Mouse (Mus musculus): Measurements from ENCODE around the gene Acox2. TPM values are rescaled to one million over a fixed set of nuclear protein-coding genes. Genes with fewer than 3 reads are reported as not detected.

Acox2 gene
- polyA plus RNA-seq, 1 experiment from 2014 or later, result not detected

DNA sequence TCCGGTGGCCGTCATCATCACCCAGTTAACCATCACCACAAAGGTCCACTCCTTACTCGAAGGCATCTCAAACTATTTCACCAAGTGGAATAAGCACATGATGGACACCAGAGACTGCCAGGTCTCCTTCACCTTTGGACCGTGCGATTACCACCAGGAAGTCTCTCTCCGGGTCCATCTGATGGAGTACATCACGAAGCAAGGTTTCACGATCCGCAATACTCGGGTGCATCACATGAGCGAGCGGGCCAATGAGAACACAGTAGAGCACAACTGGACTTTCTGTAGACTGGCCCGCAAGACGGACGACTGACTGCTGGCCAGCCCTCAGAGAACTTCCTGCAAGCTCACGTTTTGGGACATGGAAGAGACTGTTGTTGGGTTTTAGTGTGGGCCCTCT lies 36.6 kb downstream of the Acox2 start:
- ATAC-seq (replicated peaks; ENCODE audit: low FRiP score) (no peak), DNase-seq (ENCODE audit: low spot score) (no peak)
- no peaks in the 10 kb centered on the region for H3K27me3 ChIP-seq (ENCODE audit: control insufficient read depth, insufficient read depth, low read length)
- H3K4me2 ChIP-seq (ENCODE audit: low read depth, low read length, severe bottlenecking), result no peak overlapping the region
- no peak overlapping the region for H3K9ac ChIP-seq (ENCODE audit: low read length)
- 95% methylated on average over 16 of the region's 16 CpGs for WGBS
- peaks cover 5% of the 10 kb centered on the region for H3K36me3 ChIP-seq (ENCODE audit: control insufficient read depth, insufficient read depth, low read length)
- H3K4me1 ChIP-seq (replicated peaks; ENCODE audit: control insufficient read depth, insufficient read depth, low read length), result no peaks in the 10 kb centered on the region; the same call in 1 of the 2 replicates
- H3K27ac ChIP-seq (ENCODE audit: low read depth, low read length), result no peak overlapping the region
- H3K4me3 ChIP-seq (ENCODE audit: low read depth, low read length), result no peak overlapping the region
- H3K9me3 ChIP-seq (ENCODE audit: control insufficient read depth, low read length), result no peaks in the 10 kb centered on the region

DNA sequence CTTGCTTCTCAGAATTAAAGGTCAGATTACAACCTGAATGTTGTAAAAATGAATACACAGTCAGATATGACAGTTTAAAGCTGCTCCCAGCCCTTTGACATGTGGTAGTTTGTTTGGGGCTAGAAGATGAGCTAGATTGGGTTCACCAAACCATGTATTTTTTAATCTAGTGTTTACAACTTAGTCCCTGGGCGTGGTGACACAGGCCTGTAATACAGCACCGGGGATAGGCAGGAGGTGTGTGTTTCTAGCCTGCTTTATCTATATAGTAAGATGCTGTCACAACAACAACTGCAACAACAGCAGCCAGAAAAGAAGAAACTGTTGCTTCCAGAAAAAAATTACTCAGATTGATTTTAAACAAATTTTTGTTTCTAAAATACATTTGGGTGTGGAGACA lies 38.2 kb downstream of the Acox2 start:
- WGBS, result 93% methylated on average over 2 of the region's 2 CpGs
- Histone ChIP-seq H3K9ac (ENCODE audit: low read length) (no peak overlapping the region), H3K9me3 (ENCODE audit: control insufficient read depth, low read length) (no peaks in the 10 kb centered on the region), H3K4me1 (replicated peaks; ENCODE audit: control insufficient read depth, insufficient read depth, low read length) (no peaks in the 10 kb centered on the region; the same call in 1 of the 2 replicates), H3K4me3 (ENCODE audit: low read depth, low read length) (no peak overlapping the region), H3K4me2 (ENCODE audit: low read depth, low read length, severe bottlenecking) (no peak overlapping the region), H3K27ac (ENCODE audit: low read depth, low read length) (no peak overlapping the region), H3K27me3 (ENCODE audit: control insufficient read depth, insufficient read depth, low read length) (peaks cover 5% of the 10 kb centered on the region; the same call in 1 of the 2 replicates), H3K36me3 (ENCODE audit: control insufficient read depth, insufficient read depth, low read length) (peaks cover 5% of the 10 kb centered on the region)
- DNase-seq (ENCODE audit: low spot score) (no peak), ATAC-seq (replicated peaks; ENCODE audit: low FRiP score) (no peak)

GRCm38 (mm10) chr14:8220306-8220705 lies 38.8 kb downstream of the Acox2 start:
- peaks cover 5% of the 10 kb centered on the region for H3K36me3 ChIP-seq (ENCODE audit: control insufficient read depth, insufficient read depth, low read length)
- peaks cover 6% of the 10 kb centered on the region; the same call in 1 of the 2 replicates for H3K27me3 ChIP-seq (ENCODE audit: control insufficient read depth, insufficient read depth, low read length)
- no peaks in the 10 kb centered on the region; the same call in 1 of the 2 replicates for H3K4me1 ChIP-seq (replicated peaks; ENCODE audit: control insufficient read depth, insufficient read depth, low read length)
- 59% methylated on average over 7 of the region's 7 CpGs for WGBS
- DNase-seq (ENCODE audit: low spot score), result no peak
- no peaks in the 10 kb centered on the region for H3K9me3 ChIP-seq (ENCODE audit: control insufficient read depth, low read length)
- no peak overlapping the region for H3K27ac ChIP-seq (ENCODE audit: low read depth, low read length)
- no peak overlapping the region for H3K4me3 ChIP-seq (ENCODE audit: low read depth, low read length)
- no peak overlapping the region for H3K9ac ChIP-seq (ENCODE audit: low read length)
- no peak for ATAC-seq (replicated peaks; ENCODE audit: low FRiP score)
- H3K4me2 ChIP-seq (ENCODE audit: low read depth, low read length, severe bottlenecking), result no peak overlapping the region

- no peak for ATAC-seq (replicated peaks; ENCODE audit: low FRiP score)
- no peak overlapping the region for H3K4me2 ChIP-seq (ENCODE audit: low read depth, low read length, severe bottlenecking)
- H3K27ac ChIP-seq (ENCODE audit: low read depth, low read length), result no peak overlapping the region
- peaks cover 2% of the 10 kb centered on the region; the same call in 1 of the 2 replicates for H3K4me1 ChIP-seq (replicated peaks; ENCODE audit: control insufficient read depth, insufficient read depth, low read length)
- 51% methylated on average over 11 of the region's 11 CpGs for WGBS
- no peak overlapping the region for H3K9ac ChIP-seq (ENCODE audit: low read length)
- no peak overlapping the region for H3K4me3 ChIP-seq (ENCODE audit: low read depth, low read length)
- no peaks in the 10 kb centered on the region for H3K9me3 ChIP-seq (ENCODE audit: control insufficient read depth, low read length)
- DNase-seq (ENCODE audit: low spot score), result no peak
- H3K27me3 ChIP-seq (ENCODE audit: control insufficient read depth, insufficient read depth, low read length), result peaks cover 6% of the 10 kb centered on the region; the same call in 1 of the 2 replicates
- peaks cover 5% of the 10 kb centered on the region for H3K36me3 ChIP-seq (ENCODE audit: control insufficient read depth, insufficient read depth, low read length)
These were observed 39.3 kb downstream of the Acox2 start for GRCm38 (mm10) chr14:8219876-8220275.

- Histone ChIP-seq H3K9me3 (ENCODE audit: control insufficient read depth, low read length) (no peaks in the 10 kb centered on the region), H3K27me3 (ENCODE audit: control insufficient read depth, insufficient read depth, low read length) (peaks cover 6% of the 10 kb centered on the region; the same call in 1 of the 2 replicates), H3K4me3 (ENCODE audit: low read depth, low read length) (no peak overlapping the region), H3K4me1 (replicated peaks; ENCODE audit: control insufficient read depth, insufficient read depth, low read length) (peaks cover 2% of the 10 kb centered on the region; the same call in 1 of the 2 replicates), H3K27ac (ENCODE audit: low read depth, low read length) (peak overlapping the region; percentile 68), H3K9ac (ENCODE audit: low read length) (no peak overlapping the region), H3K36me3 (ENCODE audit: control insufficient read depth, insufficient read depth, low read length) (peaks cover 5% of the 10 kb centered on the region), H3K4me2 (ENCODE audit: low read depth, low read length, severe bottlenecking) (peak overlapping the region; percentile 29; the same call in 1 of the 2 replicates)
- peak; percentile 73 for DNase-seq (ENCODE audit: low spot score)
- ATAC-seq (replicated peaks; ENCODE audit: low FRiP score), result peak; percentile 22; the same call in 1 of the 2 replicates
- 5% methylated on average over 10 of the region's 10 CpGs for WGBS
These were observed 40.3 kb downstream of the Acox2 start for GRCm38 (mm10) chr14:8218730-8219380.

- ATAC-seq (replicated peaks; ENCODE audit: low FRiP score) (no peak), DNase-seq (ENCODE audit: low spot score) (no peak)
- Histone ChIP-seq H3K9ac (ENCODE audit: low read length) (no peak overlapping the region), H3K4me3 (ENCODE audit: low read depth, low read length) (no peak overlapping the region), H3K4me1 (replicated peaks; ENCODE audit: control insufficient read depth, insufficient read depth, low read length) (peaks cover 2% of the 10 kb centered on the region; the same call in 1 of the 2 replicates), H3K27me3 (ENCODE audit: control insufficient read depth, insufficient read depth, low read length) (peaks cover 6% of the 10 kb centered on the region; the same call in 1 of the 2 replicates), H3K27ac (ENCODE audit: low read depth, low read length) (peak overlapping the region; percentile 68; the same call in 1 of the 2 replicates), H3K36me3 (ENCODE audit: control insufficient read depth, insufficient read depth, low read length) (peaks cover 5% of the 10 kb centered on the region), H3K9me3 (ENCODE audit: control insufficient read depth, low read length) (no peaks in the 10 kb centered on the region), H3K4me2 (ENCODE audit: low read depth, low read length, severe bottlenecking) (no peak overlapping the region)
- 29% methylated on average over 7 of the region's 7 CpGs for WGBS
These were observed 40.9 kb downstream of the Acox2 start for GRCm38 (mm10) chr14:8218238-8218637.

GRCm38 (mm10) chr14:8216100-8216499 lies 43.1 kb downstream of the Acox2 start:
- no peak overlapping the region for H3K27ac ChIP-seq (ENCODE audit: low read depth, low read length)
- DNase-seq (ENCODE audit: low spot score) (no peak), ATAC-seq (replicated peaks; ENCODE audit: low FRiP score) (no peak)
- peak overlapping the region; percentile 13; the same call in 1 of the 2 replicates for H3K4me2 ChIP-seq (ENCODE audit: low read depth, low read length, severe bottlenecking)
- peaks cover 6% of the 10 kb centered on the region; the same call in 1 of the 2 replicates for H3K27me3 ChIP-seq (ENCODE audit: control insufficient read depth, insufficient read depth, low read length)
- 58% methylated on average over 5 of the region's 5 CpGs for WGBS
- no peak overlapping the region for H3K4me3 ChIP-seq (ENCODE audit: low read depth, low read length)
- H3K9me3 ChIP-seq (ENCODE audit: control insufficient read depth, low read length), result no peaks in the 10 kb centered on the region
- H3K36me3 ChIP-seq (ENCODE audit: control insufficient read depth, insufficient read depth, low read length), result no peaks in the 10 kb centered on the region
- no peak overlapping the region for H3K9ac ChIP-seq (ENCODE audit: low read length)
- peaks cover 2% of the 10 kb centered on the region; the same call in 1 of the 2 replicates for H3K4me1 ChIP-seq (replicated peaks; ENCODE audit: control insufficient read depth, insufficient read depth, low read length)

GRCm38 (mm10) chr14:8215208-8215778 lies 43.9 kb downstream of the Acox2 start:
- no peak overlapping the region for H3K27ac ChIP-seq (ENCODE audit: low read depth, low read length)
- no peak for ATAC-seq (replicated peaks; ENCODE audit: low FRiP score)
- H3K4me3 ChIP-seq (ENCODE audit: low read depth, low read length), result peak overlapping the region; percentile 67
- WGBS, result 15% methylated on average over 21 of the region's 21 CpGs
- H3K27me3 ChIP-seq (ENCODE audit: control insufficient read depth, insufficient read depth, low read length), result peaks cover 6% of the 10 kb centered on the region; the same call in 1 of the 2 replicates
- peak overlapping the region; percentile 73 for H3K4me2 ChIP-seq (ENCODE audit: low read depth, low read length, severe bottlenecking)
- no peaks in the 10 kb centered on the region for H3K36me3 ChIP-seq (ENCODE audit: control insufficient read depth, insufficient read depth, low read length)
- peak overlapping the region; percentile 0; the same call in 1 of the 2 replicates for H3K9ac ChIP-seq (ENCODE audit: low read length)
- no peaks in the 10 kb centered on the region for H3K9me3 ChIP-seq (ENCODE audit: control insufficient read depth, low read length)
- DNase-seq (ENCODE audit: low spot score), result no peak
- peaks cover 2% of the 10 kb centered on the region; the same call in 1 of the 2 replicates for H3K4me1 ChIP-seq (replicated peaks; ENCODE audit: control insufficient read depth, insufficient read depth, low read length)
